Mouse (Mus musculus): ENCODE measurements around the gene Srpk2. TPM values are rescaled to one million over a fixed set of nuclear protein-coding genes. Genes with fewer than 3 reads are reported as not detected.

The Srpk2 gene
- total RNA-seq, 2 experiments from 2014 or later, result 142 to 149 TPM

Other genes starting within 250 kb of the Srpk2 start
- 10 to 100 TPM; 15.6 to 22.6 TPM for gene Pus7, start 99.1 kb upstream of the Srpk2 start, total RNA-seq (2021)
- gene Rint1, start 103.1 kb upstream of the Srpk2 start, total RNA-seq (2021), result 10 to 100 TPM; 21.7 to 25.3 TPM
- 10 to 100 TPM; 70.0 to 86.3 TPM for gene Tomm7, start 159.5 kb upstream of the Srpk2 start, total RNA-seq (2021)